Mouse (Mus musculus): ENCODE measurements at regions not wholly inside any gene's neighbourhood (a gene's known extent, or its start where the extent isn't known, plus 50 kb on each side); places are given as distances from the start of the nearest gene placed in this dataset.

DNA sequence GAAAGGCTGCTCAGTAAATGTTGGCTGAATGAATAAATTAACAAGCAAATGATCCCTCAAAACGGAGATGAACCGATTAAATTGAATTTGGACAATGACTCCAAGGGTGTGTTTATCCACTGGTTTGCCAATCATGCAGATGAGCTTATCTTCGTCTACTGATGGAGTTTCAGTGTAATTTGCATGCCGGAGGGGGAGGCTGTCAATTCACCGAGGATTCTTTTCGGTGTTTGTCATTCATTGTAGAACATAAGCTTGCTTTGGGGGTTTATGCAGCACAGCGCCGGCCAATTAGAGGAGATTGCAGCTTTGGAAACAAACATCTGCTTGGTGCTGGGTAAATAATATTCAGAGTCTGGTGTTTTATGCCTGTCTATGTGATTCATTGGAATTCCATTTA lies 132.7 kb downstream of the Otoa start:
- no peak for DNase-seq (ENCODE audit: low read depth, low spot score)

DNA sequence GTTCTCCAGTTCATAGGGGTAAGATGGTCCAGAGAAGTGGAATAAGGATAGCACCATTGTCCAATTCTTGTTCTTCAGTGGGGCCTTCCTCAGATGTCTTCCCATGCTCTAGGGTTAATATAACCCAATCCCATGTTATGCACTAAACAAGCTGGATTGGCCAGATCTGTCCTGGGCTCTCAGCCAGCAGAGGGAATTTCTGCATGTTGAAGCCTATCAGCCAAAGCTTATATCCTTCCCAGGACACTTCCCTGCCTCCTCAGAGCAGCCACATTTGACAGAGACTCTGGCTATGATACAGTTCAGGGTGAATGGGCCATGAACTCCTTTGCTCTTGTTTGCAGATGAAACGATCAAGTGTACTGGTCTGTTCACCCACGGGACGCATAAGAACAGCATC lies 133.6 kb downstream of the Otoa start:
- no peak for DNase-seq (ENCODE audit: low read depth, low spot score)

DNA sequence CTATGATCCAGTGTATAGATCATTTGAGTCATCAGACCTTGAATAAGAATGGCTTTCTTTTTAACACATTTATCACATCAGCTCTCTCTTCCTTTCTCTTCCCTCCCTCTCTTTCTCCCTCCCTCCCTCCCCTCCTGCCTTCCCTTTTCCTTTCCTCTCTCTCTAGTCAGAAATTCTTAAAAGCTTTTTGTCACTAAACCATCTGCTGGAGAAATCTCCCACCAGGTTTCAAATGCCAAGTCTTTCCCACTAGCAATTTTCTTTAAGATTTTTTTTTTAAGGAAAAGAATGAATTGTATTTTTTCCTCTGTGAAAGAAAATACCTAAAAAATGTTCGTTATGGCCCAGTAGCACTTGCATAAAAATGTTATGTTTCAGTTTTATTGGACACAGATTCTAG lies 134.3 kb downstream of the Otoa start:
- DNase-seq (ENCODE audit: low read depth, low spot score): no peak

DNA sequence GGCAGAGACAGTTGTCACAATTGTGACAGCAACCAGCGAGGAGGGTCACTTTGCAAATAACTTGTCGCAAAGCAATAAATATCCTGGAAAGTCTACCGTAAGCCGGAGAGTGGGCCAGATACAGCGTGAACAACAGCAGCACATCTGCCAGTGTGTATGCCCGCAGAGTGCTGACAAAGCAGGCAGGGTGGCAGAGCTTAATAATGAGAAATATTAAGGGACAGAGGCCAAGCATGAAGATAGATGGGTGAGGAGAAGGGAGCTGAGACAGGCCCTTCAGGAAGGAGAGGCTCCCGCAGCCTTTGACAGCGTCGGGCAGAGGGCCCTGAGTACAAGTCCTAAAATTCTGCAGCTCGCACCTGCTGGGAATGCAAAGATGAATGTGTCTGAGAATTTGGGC lies 136.6 kb downstream of the Otoa start:
- DNase-seq (ENCODE audit: low read depth, low spot score): no peak

DNA sequence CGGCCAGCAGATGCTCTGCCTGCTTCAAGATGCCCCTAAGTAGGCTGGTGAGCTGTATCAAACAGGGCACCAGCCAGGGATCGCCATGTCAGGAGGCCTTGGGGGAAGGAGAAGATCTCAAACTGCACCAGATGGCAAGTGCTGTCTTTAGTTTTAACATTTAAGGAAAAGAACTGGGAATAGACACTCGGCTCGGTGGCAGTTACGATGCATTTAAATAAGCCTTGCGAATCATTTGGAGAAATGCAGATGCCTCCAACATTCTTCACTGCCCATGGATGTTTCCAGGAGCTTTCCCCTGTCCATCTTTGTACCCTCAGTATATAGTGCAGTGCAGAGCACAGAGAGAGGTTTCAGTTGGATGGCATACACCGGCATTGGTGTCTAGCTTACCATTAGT lies 139.7 kb downstream of the Otoa start:
- DNase-seq (ENCODE audit: low read depth, low spot score): no peak

DNA sequence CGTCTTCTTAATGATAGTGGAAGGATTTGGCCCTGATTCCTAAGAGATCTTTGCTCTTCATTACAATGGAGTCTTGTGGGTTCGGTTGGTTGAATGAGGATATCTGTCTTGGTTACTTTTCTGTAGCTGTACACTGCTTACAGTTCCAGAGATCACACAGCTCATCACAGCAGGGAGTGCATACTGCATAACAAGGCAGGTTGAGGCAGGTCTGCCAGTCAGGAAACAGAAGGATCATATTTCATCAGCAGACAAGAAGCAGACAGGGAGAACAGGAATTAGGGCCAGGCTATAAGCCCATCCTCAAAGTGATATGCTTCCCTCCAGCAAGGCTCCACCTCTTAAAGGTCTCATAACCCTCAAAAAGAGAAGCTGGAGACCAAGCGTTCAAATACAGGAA lies 150.4 kb downstream of the Otoa start:
- no peak for DNase-seq (ENCODE audit: low read depth, low spot score)

DNA sequence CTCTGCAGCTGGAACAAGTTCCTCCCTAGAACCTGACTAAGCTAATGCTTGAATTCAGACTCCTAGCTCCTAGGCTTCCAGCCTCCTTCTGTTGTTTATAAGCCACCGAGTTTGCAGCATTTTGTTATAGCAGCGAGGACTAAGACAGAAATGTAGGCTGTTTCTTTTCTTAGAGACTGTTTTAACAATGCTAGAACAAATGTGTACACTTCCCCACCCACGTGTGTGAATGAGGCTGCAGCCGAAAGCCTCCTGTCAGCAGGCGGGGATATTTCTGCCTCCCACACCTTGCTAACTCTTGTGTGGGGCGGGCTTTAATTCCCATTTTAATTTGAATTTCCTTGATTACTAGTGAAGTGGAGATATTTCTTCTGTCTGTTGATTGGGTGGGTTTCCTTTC lies 153.4 kb downstream of the Otoa start:
- no peak for DNase-seq (ENCODE audit: low read depth, low spot score)

DNA sequence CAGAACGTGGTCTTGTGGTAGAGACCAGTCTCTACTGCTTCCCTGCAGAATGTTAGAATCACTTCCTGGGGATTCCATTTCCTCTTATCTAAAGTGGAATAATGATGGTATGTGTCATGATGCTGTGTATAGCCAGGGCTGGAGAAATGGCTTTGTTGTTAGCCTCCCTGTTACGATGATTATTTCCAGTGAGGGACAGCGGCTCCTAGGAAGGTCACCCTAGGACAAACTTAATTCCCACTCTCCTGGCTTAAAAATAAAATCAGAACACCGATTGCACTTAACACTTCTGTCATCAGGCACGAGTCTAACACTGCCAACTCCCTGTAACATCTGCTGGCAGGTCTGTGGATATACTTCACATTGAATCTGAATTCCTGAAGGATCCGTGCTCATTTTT lies 151.9 kb upstream of the Hs3st2 start:
- no peak for DNase-seq (ENCODE audit: low read depth, low spot score)

DNA sequence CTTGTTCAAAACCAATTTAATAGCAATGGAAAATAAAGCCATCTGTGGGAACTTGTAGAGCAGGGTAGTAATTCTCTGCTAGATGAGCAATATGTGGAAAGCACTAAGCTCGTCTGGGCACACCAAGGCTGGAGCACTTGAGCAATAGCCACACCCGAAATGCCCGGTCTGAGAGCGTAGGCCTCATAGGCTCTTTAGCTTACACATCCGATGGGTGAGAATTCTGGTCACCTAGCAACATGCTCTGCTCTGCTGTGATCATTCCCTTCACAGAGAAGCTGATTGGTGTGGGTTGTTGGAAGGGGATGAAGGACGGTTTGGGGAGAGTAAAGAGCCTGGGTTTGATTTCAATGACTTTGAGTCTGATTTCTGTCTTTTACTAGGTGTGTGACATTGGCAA lies 143.8 kb upstream of the Hs3st2 start:
- no peak for DNase-seq (ENCODE audit: low read depth, low spot score)

DNA sequence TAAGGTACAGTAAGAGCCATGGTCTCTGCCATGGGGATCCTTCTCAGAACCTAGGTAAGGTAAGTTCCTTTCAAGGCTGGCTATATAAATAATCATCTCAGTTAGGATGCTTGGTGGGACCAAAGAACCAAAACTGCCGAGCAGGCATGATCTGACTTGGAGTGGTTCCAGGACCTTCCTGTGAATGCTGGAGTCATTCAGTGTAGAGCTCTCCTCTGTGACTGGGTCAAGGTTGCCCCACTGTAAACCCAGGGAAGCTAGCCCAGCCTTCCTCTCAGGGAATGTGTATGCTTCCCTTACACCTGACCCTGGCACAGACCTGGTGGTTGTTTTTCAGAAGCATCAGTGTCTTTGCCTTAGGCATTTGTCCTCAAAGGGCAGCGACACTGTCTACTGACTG lies 134.2 kb upstream of the Hs3st2 start:
- no peak for DNase-seq (ENCODE audit: low read depth, low spot score)

DNA sequence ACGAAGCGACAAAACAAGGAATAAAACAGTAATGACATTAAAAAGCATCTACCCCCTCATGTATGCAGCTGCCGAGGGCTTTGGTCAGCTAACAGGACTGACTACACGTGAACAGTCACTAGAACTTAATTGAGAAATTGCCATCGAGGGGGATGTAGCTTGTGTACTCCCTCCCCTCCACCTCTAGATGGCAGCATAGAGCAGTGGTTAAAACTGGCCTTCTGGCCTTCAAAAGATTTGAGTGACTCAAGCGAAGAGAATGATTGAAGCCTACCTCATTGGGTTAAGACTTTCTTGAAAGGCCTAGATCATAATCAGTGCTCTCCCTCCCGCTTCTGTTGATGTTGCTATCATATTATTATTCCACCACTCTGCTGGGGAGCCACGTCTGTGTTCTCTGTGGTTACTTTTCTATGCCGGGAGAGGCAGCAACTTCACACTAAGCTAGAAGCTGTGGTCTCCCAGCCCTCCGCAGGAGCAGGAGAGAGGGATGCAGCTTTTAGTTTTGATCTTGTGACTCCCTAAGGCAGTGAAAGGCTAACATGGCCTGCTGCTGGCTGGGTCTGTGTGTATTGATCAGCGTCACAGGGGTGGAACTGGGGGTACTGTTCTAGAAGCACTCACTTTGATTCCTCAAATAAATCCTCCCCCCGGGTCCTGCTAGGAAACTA lies 132.7 kb upstream of the Hs3st2 start:
- peak; percentile 29 for DNase-seq (ENCODE audit: low read depth, low spot score)

DNA sequence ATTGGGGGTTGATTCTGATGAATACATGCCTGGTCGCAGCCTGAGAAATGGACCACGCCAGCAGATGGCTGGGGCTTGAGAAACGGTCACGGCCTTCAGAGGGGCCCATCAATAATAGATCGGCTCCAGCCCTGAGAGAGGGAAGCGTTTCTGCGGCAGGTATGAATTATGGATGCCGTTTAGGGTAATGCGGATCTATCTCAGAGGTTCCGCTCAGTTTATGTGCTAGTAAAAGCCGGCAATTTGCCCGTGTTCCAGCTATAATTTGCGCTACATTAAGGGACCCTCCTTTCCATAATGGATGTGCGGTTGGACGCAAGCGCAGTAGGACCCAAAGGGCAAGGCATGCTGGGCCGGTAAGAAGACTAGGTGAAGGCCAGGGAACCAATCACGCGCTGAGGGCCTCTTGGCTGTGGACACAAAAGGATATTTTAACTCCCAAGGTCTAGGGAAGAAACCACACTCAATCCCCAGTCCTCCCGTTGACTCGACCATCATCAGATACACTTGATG lies 132.1 kb upstream of the Hs3st2 start:
- no peak for DNase-seq (ENCODE audit: low read depth, low spot score)

DNA sequence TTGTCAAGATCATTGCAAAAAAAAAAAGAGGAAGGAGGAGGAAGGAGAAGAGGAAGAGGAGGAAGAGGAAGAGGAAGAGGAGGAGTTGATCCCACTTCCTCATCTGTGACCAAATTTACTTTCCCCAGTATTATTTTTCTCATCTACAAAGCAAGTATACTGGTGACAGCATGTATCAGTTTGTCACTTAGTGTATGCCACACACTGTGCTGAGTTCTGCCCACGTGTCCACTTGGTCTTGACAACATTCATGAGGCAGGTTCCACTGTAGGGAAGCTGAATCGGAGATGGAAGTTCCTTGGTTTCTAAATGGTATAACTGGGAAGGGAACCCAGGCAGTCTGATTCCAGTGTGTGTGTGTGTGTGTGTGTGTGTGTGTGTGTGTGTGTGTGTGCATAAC lies 122.3 kb upstream of the Hs3st2 start:
- no peak for DNase-seq (ENCODE audit: low read depth, low spot score)

DNA sequence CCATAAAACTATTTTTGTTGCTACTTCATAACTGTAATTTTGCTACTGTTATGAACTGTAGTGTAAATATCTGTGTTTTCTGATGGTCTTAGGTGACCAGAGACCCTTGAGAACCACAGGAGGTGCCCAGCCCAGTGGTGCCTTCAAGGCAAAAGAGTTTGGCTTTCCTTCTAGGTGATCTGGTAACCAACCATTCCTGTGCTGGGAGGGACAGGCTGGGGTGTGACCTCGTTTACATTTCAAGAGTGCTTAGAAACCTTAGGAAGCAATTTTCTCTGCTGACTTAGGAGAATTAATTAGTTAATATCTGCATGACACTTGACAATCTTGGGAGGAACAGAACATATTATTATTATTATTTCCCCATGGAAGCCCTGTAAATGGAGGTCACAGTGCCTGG lies 111.1 kb upstream of the Hs3st2 start:
- DNase-seq (ENCODE audit: low read depth, low spot score): no peak

DNA sequence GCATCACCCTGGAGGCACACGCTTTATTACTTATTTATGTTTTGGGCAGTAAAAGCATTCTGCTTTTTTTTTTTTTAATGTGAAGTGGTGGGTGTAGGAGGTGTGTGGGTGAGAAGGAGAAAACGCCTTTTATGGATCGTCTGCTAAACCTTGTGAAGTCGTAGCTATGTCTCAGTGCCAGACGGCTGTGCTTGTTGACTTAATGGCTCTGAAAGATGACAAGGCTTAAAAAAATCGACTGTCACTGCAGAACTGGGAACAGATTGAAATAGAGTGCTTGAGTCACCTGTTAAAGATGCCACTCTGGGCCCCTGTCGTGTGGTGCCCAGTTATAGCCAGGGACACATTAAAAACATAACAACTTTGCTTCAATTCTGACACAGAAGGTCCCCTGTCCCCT lies 109.5 kb upstream of the Hs3st2 start:
- no peak for DNase-seq (ENCODE audit: low read depth, low spot score)

DNA sequence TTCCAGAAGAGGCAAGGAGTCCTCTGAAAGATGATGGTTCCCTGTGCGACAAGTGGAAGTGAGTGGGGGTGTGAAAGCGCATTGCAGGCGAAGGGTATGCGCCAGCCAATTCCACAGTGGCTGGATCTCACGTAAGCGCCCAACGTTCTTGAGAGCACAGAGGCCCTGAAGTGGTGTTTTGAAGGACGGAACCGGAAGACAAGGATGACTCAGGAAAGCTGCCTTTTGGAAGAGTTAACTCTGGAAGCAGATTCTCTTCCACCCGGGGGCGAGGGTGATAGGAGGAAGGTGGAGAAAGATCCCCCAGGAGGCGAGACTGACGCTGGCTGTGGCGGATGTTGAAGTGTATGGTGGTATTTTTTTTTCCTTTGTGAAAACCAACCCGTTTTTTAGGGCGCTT lies 101.9 kb upstream of the Hs3st2 start:
- DNase-seq (ENCODE audit: low read depth, low spot score): no peak

DNA sequence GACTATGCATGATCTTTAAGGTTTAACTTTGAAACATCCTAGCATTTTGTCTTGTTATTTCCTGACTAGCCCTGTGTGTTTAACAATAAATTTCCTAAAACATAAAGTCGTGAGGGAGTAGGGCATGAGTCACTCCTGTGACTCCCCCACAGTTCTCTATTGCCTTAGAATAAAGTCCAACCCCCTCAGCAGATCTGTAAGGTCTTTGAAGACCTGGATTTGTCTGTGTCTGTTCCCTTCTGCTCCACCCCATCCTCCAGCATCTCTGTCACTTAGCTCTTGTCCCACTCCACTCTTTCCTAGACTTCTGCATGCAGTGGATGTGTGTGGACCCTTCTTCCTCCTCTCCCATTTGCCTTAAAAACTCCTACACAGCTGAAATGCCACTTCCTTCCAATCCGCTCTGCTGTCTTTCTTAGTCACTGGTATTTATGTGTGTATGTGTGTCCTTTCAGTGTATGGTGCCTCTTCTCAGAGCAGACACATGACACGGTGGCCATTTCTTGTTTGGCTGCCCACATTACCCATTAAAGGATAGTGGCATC lies 95.4 kb upstream of the Hs3st2 start:
- no peak for DNase-seq (ENCODE audit: low read depth, low spot score)

DNA sequence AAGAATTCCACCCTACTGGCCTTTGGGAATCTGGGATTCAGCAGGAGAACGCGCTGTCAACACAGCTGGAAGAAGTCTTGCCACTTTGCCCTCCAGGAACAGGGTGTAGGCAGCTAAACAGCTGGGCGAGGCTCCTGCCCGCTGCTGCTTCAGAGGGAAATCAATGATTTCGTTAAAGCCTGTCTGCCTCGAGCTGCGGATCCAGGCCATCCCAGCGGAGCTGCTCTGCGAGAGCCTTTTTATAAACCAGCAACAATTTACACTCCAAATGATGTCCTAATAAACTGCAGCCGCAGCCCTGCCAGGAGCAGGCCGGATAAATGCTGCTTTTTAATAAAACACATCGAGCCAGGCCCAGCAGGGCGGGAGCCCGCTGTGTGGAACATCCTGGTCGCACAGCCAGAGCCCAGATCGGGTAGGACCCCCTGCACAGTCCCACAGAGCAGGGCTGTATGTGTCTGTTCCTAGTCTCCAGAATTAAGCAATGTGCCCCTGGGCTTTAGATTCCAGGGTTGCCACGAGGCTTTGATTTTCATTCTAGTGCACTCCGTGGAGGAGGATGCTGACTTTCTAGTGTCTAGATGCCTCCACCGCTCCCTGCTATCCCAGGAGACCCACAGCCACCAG lies 78.6 kb upstream of the Hs3st2 start:
- no peak for DNase-seq (ENCODE audit: low read depth, low spot score)

DNA sequence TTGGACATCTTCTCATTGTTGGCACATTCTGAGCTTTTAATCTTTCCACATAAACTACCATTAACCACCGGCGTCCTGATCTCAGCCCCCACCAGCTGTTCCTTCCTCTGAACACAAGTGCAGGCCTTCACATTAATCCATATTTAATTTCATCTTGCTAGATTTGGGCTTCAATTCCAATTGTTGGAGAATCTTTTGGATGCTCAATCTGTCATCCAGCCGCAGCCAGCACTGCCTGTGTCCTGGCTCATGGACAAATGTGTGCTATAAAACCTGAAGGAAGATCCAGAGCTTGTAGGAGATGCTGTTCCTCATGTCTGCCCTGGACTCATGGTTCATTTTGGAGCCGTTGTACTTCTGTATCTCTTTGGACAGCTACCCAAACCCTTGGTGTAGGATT lies 77.1 kb upstream of the Hs3st2 start:
- no peak for DNase-seq (ENCODE audit: low read depth, low spot score)

DNA sequence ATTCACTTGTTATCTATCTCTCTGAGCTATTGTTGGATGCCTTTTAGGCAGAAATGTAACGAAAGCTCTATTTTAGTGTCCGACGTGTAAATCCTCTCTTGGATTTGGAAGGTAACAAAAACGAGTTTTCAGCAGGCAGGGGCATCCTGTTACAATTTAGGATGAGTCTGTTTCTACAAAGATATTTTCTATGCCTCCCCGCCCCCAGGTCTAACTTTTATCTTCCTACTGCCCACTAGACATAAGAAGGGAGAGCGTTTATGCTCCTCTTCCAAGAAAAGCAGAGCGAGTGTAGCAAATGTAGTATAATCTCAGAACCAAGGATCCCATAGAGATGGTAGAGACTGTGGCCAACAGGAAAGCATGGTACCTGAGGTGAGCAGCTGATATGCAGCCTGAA lies 62.4 kb upstream of the Hs3st2 start:
- DNase-seq (ENCODE audit: low read depth, low spot score): no peak

DNA sequence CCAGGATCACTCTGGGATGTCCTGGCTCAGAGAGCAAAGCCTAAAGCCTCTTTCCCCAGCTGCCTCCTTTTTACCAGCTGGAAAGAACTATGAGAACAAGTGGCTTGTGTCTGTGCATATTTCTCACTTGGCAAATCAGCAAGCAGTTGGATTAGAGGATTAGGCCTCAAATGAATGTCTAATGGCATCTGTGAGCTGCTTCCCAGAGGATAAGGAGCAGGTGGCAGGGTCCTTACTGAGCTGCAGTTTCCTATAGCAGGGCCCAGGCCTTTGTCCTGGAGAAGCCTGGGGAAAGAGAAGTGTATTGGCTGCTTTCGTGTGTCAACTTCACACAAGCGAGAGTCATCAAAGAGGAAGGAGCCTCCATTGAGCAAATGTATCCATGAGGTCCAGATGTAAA lies 59.1 kb upstream of the Hs3st2 start:
- DNase-seq (ENCODE audit: low read depth, low spot score): no peak

DNA sequence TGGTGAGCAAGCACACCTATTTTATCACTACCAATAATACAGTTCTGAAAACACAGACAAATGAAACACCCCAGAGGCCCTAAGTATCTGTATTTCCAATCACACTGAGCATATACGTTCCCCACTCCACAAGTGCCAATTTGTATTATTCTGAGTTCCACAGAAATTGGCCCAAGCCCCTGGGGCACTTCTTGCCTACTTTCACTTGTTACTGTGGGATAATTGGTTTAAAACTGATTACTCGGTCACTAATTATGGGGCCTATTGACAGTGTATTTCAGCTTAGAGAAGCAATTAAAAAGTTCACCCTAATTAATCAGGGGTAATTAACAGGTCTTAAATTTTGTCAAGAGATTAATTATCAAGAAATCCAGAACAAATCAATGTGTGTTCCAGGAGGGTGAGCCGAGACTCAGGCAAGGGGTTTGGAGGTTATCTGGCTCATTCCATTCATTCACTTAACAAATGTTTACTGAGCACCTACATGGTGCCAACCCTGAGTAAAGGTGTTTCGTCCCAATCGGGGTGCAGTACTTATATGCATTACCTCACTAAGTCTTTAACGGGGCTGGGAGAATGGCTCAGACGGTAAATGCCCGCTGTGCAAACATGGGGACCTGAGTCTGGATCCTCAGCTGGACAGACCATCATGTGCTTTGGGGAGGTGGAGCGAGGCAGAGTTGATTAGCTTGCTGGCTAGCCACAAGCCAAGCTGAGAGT lies 56.1 kb upstream of the Hs3st2 start:
- no peak for DNase-seq (ENCODE audit: low read depth, low spot score)

DNA sequence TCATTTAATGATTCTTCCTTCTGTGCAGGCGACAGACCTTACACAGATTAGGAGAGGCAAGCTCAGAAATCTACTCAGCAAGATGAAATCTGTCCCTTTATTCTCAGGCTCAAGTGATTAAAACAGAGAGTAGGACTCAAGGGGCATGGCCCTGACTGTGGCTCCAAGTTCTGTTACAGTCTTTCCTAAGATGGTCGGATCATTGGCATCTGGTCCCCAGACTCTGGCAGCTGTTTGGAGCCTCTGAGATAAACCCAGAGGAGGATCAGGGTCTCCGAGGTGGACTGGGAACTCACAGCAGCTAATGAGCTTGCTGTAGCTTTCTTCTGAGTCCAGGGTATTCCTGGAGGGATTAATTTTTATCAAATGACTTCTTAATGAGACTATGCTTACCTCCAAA lies 51.7 kb upstream of the Hs3st2 start:
- DNase-seq (ENCODE audit: low read depth, low spot score): no peak
